Mouse (Mus musculus) urinary bladder, postnatal 25 days (tissue): Measurements from ENCODE around the gene Arid1b.

Source experiments
- DNase-seq: peaks from one replicate; pipeline ENCODE4 v3.0.0; 2022; ENCODE audit warnings: low spot score

Gene Arid1b

GRCm38 (mm10) chr17:5017065-5017464 lies 22.9 kb downstream of the Arid1b start:
- DNase-seq: no peak

- DNase-seq: no peak
These were observed 27.3 kb downstream of the Arid1b start for GRCm38 (mm10) chr17:5021303-5022003.

GRCm38 (mm10) chr17:5022019-5022544 lies 27.9 kb downstream of the Arid1b start:
- DNase-seq: no peak

GRCm38 (mm10) chr17:5023745-5024144 lies 29.6 kb downstream of the Arid1b start:
- DNase-seq: no peak

- DNase-seq: no peak
These were observed 31.3 kb downstream of the Arid1b start for GRCm38 (mm10) chr17:5025400-5025799.

GRCm38 (mm10) chr17:5026578-5026977 lies 32.4 kb downstream of the Arid1b start:
- DNase-seq: no peak

- no peak for DNase-seq
These were observed 35.0 kb downstream of the Arid1b start for GRCm38 (mm10) chr17:5029148-5029547.

GRCm38 (mm10) chr17:5030290-5030689 lies 36.2 kb downstream of the Arid1b start:
- DNase-seq: no peak

GRCm38 (mm10) chr17:5033346-5033745 lies 39.2 kb downstream of the Arid1b start:
- no peak for DNase-seq

GRCm38 (mm10) chr17:5034201-5034600 lies 40.1 kb downstream of the Arid1b start:
- DNase-seq: no peak

- DNase-seq: no peak
These were observed 42.2 kb downstream of the Arid1b start for GRCm38 (mm10) chr17:5036200-5036835.

GRCm38 (mm10) chr17:5037199-5037598 lies 43.1 kb downstream of the Arid1b start:
- DNase-seq: no peak

GRCm38 (mm10) chr17:5039826-5040225 lies 45.7 kb downstream of the Arid1b start:
- no peak for DNase-seq

- DNase-seq: no peak
These were observed 49.7 kb downstream of the Arid1b start for GRCm38 (mm10) chr17:5043871-5044270.

GRCm38 (mm10) chr17:5045613-5046012 lies 51.5 kb downstream of the Arid1b start:
- no peak for DNase-seq

GRCm38 (mm10) chr17:5047373-5047772 lies 53.2 kb downstream of the Arid1b start:
- DNase-seq: no peak

GRCm38 (mm10) chr17:5050266-5050665 lies 56.1 kb downstream of the Arid1b start:
- DNase-seq: no peak

- no peak for DNase-seq
These were observed 56.9 kb downstream of the Arid1b start for GRCm38 (mm10) chr17:5050970-5051530.

- DNase-seq: no peak
These were observed 58.1 kb downstream of the Arid1b start for GRCm38 (mm10) chr17:5052091-5052799.

- DNase-seq: no peak
These were observed 58.7 kb downstream of the Arid1b start for GRCm38 (mm10) chr17:5052800-5053179.

- DNase-seq: no peak
These were observed 59.1 kb downstream of the Arid1b start for GRCm38 (mm10) chr17:5053201-5053600.

- DNase-seq: no peak
These were observed 61.3 kb downstream of the Arid1b start for GRCm38 (mm10) chr17:5055412-5055811.

GRCm38 (mm10) chr17:5056654-5057053 lies 62.5 kb downstream of the Arid1b start:
- DNase-seq: no peak
